Mouse (Mus musculus): ENCODE data around the gene Tmem141. TPM values are rescaled to one million over a fixed set of nuclear protein-coding genes. Genes with fewer than 3 reads are reported as not detected.

Tmem141 gene
- total RNA-seq, 2 experiments from 2014 or later, result 11.1 to 18.7 TPM

- intact Hi-C loops (cut with DNase I), result loop anchor here (5.0 kb wide), 1 partner anchor 158 kb away; the partner anchor contains the start of gene Fut7
- no peak for DNase-seq
These were observed 41.9 kb downstream of the Tmem141 start for GRCm38 (mm10) chr2:25579737-25580460.

DNA sequence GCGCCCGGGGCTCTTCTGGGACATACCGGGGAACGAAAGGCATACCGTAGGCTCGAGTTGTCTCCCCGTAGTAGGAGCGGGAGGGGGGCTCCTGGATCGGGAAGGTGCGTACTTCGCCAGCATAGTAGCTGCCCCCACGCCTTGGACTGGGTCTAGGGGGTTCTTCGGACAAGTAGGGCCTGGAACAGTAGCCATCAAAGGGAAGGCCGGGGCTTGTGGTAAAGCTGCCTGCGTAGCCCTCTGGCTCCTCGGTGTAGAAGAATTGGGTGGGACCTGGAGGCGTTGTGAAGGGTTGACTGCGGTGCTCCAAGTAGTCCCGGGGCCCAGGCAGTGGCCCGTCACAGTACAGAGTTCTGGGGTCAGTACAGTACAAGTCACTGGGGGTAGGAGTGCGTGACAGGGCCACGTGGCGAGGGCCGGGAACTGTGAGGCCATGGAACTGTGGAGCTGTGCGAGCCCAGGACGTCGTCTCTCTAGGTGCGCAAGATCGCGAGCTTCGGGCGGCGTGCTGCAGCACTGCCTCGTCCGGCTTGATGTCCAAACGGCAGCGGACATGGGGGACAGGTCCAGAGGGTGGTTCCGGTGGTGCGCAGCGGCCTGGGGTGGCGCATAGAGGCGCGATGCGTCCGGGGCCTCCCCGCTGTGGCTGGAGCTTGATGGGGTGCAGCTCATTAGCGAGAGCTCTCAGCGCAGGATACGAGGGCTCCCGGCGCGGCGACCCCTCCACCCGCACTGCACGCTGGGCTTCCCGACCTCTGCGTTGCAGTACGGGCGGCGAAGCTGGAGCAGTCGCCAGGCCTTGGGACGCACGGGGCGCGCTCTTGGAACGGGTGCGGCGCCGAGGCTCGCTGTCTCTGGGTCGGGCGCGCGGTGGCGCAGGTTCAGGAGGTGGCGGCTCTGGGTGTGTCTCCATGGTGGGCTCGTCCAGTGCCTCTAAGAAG lies 42.7 kb downstream of the Tmem141 start:
- intact Hi-C loops (cut with DNase I), result loop anchor here (5.0 kb wide), 1 partner anchor 157 kb away; the partner anchor contains the start of gene Fut7
- no peak for DNase-seq

DNA sequence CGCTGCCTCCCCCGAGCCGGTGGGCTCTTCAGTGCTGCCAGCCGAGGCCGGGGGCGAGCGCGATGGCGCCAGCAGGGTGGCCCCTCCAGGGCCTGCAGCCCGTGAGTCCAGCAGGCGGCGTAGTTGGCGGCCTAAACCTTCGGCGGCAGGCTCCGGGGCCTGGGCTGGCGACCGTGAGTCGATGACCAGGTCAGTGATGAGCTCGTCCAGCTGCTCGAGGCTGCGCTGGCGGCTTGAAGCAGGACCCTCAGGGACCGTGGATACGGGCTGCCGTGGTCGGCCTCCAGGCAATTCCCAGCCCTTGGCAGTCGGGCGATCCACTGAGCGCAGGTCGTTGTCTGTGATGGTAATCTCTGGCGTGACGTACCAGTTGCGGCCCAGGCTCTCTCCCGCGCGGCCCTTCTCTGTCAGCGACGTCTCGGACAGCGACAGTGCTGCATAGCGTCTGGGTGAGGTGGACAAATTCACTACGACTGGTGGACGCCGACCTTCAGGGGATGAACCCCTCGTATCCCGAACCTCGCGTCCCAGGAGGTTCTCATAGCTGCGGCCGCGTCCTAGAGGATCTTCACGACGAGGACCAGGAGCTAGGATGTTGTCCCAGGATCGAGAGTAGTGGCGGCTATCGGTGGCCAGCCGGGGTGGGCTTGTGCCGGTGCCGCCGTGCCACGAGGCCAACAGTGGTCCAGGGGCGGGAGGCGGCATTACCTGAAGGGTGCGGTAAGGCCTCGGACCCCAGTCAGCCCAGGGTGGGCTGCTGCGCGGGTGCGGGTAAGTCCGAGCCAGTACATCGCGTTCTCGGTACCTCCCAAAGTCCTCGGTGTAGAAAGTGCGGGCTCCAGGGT lies 43.6 kb downstream of the Tmem141 start:
- intact Hi-C loops (cut with DNase I), result loop anchor here (5.0 kb wide), 1 partner anchor 156 kb away; the partner anchor contains the start of gene Fut7
- DNase-seq, result no peak

DNA sequence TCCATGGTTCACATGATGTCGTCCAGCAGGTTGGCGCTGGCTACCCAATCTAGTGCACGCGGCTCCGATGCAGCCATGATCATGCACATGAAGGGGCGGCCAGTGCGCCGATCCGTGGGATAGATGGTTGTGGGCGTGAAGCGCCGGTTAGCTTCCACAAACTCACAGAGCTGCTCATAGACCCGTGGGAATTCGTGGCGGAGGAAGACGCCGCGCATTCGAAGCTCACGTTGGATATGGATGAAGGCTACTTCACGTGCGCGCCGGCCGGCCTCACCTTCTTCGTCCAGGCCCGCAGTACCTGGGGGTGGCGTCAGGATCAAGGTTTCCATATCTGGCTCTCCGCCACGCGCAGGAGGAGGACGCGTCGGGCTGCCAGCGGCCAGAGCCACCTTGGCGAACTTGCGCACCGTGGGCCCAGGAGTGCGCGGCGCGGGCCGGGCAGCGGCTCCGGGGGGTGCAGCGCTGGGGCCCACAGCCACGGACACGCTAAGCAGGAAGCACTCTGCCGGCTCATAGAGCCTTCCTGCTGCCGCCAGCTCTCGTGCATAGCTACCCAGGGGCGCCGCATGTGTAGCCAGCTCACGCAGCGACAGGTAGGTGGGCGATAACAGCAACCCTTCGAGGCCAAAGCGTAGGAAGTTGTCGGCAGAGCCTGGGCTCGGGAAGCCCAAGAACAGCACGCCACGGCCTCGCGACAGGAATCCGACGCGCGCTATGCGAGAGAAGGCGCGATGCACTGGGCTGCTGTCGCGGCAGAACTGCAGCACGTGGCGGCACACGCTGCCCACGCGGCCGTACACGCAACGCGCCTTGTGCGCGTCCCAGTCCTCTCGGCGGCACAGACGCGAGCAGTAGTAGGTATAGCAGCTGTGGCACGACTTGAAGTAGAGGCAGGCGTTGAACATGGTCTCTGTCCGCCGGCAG lies 44.6 kb downstream of the Tmem141 start:
- intact Hi-C loops (cut with DNase I), result loop anchor here (5.0 kb wide), 1 partner anchor 155 kb away; the partner anchor contains the start of gene Fut7
- no peak for DNase-seq

- DNase-seq, result no peak
- intact Hi-C loops (cut with DNase I), result loop anchor here (5.0 kb wide), 1 partner anchor 154 kb away; the partner anchor contains the start of gene Fut7
These were observed 45.6 kb downstream of the Tmem141 start for GRCm38 (mm10) chr2:25576028-25576850.

GRCm38 (mm10) chr2:25575432-25576027 lies 46.3 kb downstream of the Tmem141 start:
- intact Hi-C loops (cut with DNase I), result loop anchor here (5.0 kb wide), 1 partner anchor 153 kb away; the partner anchor contains the start of gene Fut7
- no peak for DNase-seq

GRCm38 (mm10) chr2:25574579-25575431 lies 47.0 kb downstream of the Tmem141 start, which contains the start of the genes Mamdc4 and Phpt1:
Gene Mamdc4, minus strand, starts transcription at chr2:25574845.
Gene Phpt1, minus strand, starts transcription at chr2:25575224.
- intact Hi-C loops (cut with DNase I), result loop anchor here (5.0 kb wide), 1 partner anchor 153 kb away; the partner anchor contains the start of gene Fut7
- peak; percentile 93 to 96 for DNase-seq

DNA sequence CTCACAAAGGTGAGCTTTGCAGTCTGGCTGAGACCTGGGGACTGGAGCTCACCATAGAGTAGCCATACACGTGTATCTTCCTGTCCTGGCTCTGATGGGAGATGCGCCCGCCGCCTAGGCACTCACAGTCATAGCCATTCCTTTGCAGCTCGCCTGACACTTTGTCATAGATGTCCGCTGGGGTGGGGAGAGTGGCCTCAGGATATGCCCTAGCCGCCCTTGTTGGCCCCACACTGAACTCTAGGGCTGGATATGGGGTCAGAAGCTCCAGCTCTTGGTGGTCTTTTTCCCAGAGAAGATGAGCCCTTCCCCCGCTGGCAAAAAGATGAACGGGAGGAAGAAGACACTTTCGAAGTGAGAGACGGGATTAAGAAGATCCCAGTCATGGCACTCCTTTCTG lies 47.7 kb downstream of the Tmem141 start:
- intact Hi-C loops (cut with DNase I), result no loop called here
- DNase-seq, result no peak

DNA sequence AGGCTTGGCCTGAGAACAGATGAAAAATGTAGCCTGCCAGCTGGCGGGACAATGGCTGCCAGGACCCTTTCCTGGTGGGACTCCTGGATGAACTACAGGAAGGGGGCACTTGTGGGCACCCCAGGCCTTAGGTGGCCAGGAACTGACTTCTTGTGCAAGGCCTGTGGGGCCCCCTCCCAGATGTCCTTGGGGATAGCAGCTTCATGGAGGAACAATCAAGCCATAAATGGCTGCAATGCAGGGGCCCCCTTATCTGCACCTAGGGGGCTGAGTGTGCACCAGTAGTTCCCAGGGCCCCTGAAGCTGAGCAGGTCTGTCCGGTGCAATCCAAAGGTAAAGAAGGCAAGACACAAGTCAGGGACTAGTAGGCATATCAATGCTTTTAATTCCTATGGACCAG lies 48.7 kb downstream of the Tmem141 start:
- intact Hi-C loops (cut with DNase I), result no loop called here
- DNase-seq, result no peak

DNA sequence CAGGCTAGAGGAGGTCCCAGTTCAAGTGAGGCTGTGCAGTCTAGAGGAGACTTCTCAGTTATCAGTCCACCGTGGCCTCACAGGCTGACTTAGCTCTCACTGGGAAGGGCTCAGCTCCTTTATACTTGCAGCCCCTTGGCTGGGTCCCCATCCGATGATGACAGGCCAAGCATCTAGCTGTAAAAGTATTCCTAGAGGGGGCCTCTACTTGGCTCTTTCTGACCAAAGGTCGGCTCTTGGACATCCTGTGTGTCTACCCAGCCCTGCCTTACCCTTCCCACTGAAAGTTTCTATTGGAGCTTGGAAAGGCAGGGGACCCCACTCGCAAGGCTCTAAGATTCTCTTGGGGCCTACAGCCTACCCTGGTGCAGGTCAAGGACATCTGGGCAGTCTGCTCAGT lies 50.6 kb downstream of the Tmem141 start:
- DNase-seq, result no peak

More for the DNA sequence above, 50.6 kb downstream of the Tmem141 start:
- intact Hi-C loops (cut with DNase I), result no loop called here

Other genes with a start within 250 kb of the Tmem141 start
- under 1 TPM; 0.10 to 0.26 TPM for gene Sapcd2, start 249.7 kb downstream of the Tmem141 start, total RNA-seq (2021)
- 1 to 10 TPM; 7.2 to 9.5 TPM for gene Entpd2, start 226.1 kb downstream of the Tmem141 start, total RNA-seq (2021)
- 10 to 100 TPM; 14.2 to 17.6 TPM for gene Npdc1, start 222.7 kb downstream of the Tmem141 start, total RNA-seq (2021)
- gene Fut7, start 198.7 kb downstream of the Tmem141 start, total RNA-seq (2021), result not detected
- 10 to 100 TPM; 12.3 to 16.5 TPM for gene Abca2, start 193.3 kb downstream of the Tmem141 start, total RNA-seq (2021)
- under 1 TPM; 0.35 to 0.46 TPM for gene Clic3, start 165.2 kb downstream of the Tmem141 start, total RNA-seq (2021)
- gene Paxx, start 160.9 kb downstream of the Tmem141 start, total RNA-seq (2021), result 10 to 100 TPM; 13.4 to 13.6 TPM
- gene Ptgds, start 152.0 kb downstream of the Tmem141 start, total RNA-seq (2021), result under 1 TPM in 1 of 2 experiments, not detected in 1; 0.39 TPM
- gene Lcn12, start 128.1 kb downstream of the Tmem141 start, total RNA-seq (2021), result not detected
- gene Fbxw5, start 121.3 kb downstream of the Tmem141 start, total RNA-seq (2021), result 10 to 100 TPM; 75.3 to 83.6 TPM
- gene C8g, start 120.3 kb downstream of the Tmem141 start, total RNA-seq (2021), result 1 to 10 TPM; 1.4 to 1.5 TPM
- 10 to 100 TPM in 1 of 2 experiments, 1 to 10 TPM in 1; 9.8 to 11.5 TPM for gene Traf2, start 75.1 kb downstream of the Tmem141 start, total RNA-seq (2021)
- gene Edf1, start 64.2 kb downstream of the Tmem141 start, total RNA-seq (2021), result 100 to 1,000 TPM; 139 to 157 TPM
- gene Mamdc4, start 47.2 kb downstream of the Tmem141 start, total RNA-seq (2021), result 1 to 10 TPM in 1 of 2 experiments, under 1 TPM in 1; 0.74 to 4.7 TPM
- 10 to 100 TPM; 50.2 to 53.9 TPM for gene Phpt1, start 46.8 kb downstream of the Tmem141 start, total RNA-seq (2021)
- not detected for gene Ajm1, start 40.2 kb downstream of the Tmem141 start, total RNA-seq (2021)
- 10 to 100 TPM; 74.4 to 75.9 TPM for gene Rabl6, start 13.5 kb downstream of the Tmem141 start, total RNA-seq (2021)
- not detected for gene Ccdc183, start 4.3 kb downstream of the Tmem141 start, total RNA-seq (2021)
- gene Fcna, start 6.0 kb upstream of the Tmem141 start, total RNA-seq (2021), result 1 to 10 TPM; 2.3 to 3.3 TPM
- gene Lcn8, start 31.1 kb upstream of the Tmem141 start, total RNA-seq (2021), result 10 to 100 TPM; 12.7 to 13.6 TPM
- not detected for gene Lcn5, start 35.9 kb upstream of the Tmem141 start, total RNA-seq (2021)
- gene Lcn6, start 54.8 kb upstream of the Tmem141 start, total RNA-seq (2021), result not detected
- gene Lcn10, start 60.7 kb upstream of the Tmem141 start, total RNA-seq (2021), result not detected
- gene Obp2a, start 78.0 kb upstream of the Tmem141 start, total RNA-seq (2021), result not detected
- gene Bmyc, start 84.7 kb upstream of the Tmem141 start, total RNA-seq (2021), result 10 to 100 TPM; 15.4 to 16.3 TPM
- gene Obp2b, start 115.0 kb upstream of the Tmem141 start, total RNA-seq (2021), result not detected
- gene Lcn3, start 143.6 kb upstream of the Tmem141 start, total RNA-seq (2021), result not detected
- gene Lcn11, start 155.0 kb upstream of the Tmem141 start, total RNA-seq (2021), result not detected
- not detected for gene Gm13539, start 160.3 kb upstream of the Tmem141 start, total RNA-seq (2021)
- not detected for gene Glt6d1, start 193.8 kb upstream of the Tmem141 start, total RNA-seq (2021)
- gene Lcn9, start 201.1 kb upstream of the Tmem141 start, total RNA-seq (2021), result not detected
- gene Sohlh1, start 225.2 kb upstream of the Tmem141 start, total RNA-seq (2021), result not detected
- gene Kcnt1, start 241.7 kb upstream of the Tmem141 start, total RNA-seq (2021), result under 1 TPM in 1 of 2 experiments, not detected in 1; 0.20 TPM